Mouse (Mus musculus) megakaryocyte, embryonic 14.5 days (primary cell): ENCODE results near the gene Clcn6.

Experiments used
- FLI1 ChIP-seq: IDR thresholded peaks from 2 replicates; pipeline ENCODE4 v1.6.1; 2012; ENCODE audit warnings: low read length, inconsistent platforms, mixed read lengths
- GATA1 ChIP-seq: IDR thresholded peaks from 3 replicates; pipeline ENCODE4 v1.6.1; 2012; ENCODE audit warnings: mixed read lengths, low read length, inconsistent platforms, borderline replicate concordance

GRCm38 (mm10) chr4:147962781-147963180 is 75.8 kb downstream of the Clcn6 start:
- no peak for TF ChIP-seq GATA1
- TF ChIP-seq FLI1 = no peak
